Mouse (Mus musculus): Measurements from ENCODE around the gene Aqr.

Aqr gene

DNA sequence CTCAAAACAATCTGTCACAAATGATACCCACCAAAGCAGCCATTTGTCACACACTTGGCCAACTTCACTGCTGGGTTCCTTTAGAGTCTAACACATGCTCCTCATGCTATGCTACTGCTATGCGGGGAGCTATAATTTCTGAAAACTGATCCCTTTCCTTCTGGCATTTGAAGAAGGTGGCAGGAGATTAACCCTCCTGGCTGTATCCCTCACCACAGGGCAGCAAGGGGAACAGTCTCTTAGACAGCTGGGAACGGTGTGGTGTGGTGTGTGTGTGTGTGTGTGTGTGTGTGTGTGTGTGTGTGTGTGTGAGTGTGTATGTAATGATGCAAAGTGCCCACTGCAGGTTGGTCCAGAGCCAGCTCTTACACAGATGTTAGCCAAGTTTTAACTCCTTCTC is 51.0 kb downstream of the Aqr start:
- no peak for DNase-seq (ENCODE audit: low spot score)

DNA sequence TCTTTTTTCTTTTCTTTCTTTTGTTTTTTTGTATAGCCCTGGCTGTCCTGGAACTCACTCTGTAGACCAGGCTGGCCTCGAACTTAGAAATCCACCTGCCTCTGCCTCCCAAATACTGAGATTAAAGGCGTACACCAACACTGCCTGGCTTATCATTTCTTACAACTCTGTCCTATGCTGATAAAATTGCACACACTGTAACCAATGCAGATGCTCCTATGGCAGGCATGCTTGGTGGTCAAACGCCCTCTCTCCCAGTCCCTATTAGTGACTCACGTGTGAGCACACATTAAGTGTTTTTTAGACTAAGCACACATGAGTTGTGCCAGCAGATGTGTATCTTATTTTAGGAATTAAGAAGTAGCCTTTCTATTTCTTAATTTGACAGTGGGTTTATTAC is 53.5 kb downstream of the Aqr start:
- no peak for DNase-seq (ENCODE audit: low spot score)

DNA sequence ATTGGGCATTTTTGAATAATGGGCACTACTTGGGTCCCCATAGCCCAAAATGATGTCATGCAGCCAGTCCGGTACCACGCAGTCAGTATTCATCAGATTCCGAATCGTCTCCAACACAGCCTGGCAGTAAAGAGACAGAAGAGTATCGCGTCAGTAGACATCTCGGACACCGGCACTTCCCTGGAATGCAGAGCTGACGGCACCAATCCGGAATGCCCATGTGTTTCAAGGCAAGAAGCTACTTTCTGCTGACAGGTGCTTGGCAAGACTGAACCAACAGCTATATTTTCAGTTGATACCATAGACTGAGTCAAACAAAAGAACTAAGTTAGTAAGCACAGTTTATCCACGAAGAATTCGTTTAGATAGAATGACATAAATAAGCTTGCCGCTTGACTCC is 56.2 kb downstream of the Aqr start:
- no peak for DNase-seq (ENCODE audit: low spot score)

DNA sequence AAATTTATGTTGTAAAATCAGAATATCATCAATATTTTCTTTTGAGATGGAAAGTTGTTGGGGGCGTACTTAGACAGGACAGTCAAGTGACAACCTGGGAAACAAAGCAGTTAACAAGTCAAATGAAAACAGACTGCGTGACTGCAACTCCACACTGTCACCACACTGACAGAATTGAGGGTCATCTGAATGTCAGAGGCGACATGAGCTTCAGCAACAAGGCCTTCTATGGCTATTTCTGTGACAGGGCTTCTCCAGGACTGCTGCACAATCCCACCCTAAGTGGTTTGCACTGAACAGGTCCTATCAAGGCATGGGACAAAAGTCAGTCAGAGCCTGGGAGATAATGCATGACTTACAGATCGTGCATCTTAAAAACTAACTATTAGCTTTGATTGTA is 63.5 kb downstream of the Aqr start:
- DNase-seq (ENCODE audit: low spot score): no peak

DNA sequence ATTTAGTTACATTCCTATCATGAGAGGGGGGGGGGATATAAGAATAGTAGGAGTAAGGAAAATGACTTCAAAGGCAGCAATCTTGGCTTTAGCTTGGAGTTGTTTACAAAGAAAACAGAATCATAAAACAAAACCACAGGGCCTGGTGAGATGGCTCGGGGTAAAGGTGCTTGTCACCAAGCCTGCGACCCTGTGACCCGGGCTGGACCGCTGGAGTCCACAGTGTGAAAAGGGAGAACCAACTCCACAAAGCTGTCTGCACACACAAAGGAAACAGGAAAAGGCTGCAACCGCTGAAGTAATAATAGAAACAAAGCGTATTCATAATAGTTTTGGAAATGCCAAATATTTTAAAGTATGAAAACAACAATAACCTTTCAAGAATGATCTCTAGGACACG is 67.4 kb downstream of the Aqr start:
- no peak for DNase-seq (ENCODE audit: low spot score)

DNA sequence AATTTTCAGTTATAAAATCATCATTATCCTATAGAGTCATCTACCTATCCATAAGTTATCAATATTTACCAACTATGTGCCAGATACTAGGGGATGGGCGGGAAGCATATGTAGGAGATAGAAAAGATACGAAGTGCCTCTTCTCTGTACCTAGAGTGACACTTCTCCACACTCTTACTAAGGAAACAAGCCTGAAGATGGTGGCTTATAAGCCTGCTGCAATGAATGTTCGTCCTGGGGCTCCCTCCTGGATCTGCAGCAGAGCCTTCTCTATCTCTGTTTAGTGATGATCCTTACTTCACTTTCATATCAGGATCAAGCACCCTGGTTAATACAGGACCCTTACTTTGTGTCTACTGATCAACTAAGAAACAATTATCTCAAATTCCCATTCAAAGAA is 69.2 kb downstream of the Aqr start:
- DNase-seq (ENCODE audit: low spot score): no peak

DNA sequence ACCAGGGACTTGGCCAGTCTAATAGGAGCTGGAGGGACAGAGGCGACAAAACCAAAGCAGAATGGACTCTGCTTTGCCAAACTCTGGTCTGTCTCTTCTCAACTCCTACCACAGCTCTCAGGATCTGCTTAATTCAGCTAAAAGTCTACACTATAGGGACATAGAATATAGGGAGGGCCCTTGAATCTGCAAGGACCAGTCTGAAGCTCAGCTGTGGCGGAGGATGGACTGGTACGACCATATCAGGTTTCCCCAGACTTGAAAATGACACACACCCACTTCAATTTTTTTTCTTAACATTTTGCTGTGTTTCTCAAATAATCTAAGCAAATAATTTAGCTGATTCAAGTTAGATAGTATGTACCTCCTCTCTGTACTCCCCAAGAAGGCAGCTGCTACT is 69.6 kb downstream of the Aqr start:
- no peak for DNase-seq (ENCODE audit: low spot score)

DNA sequence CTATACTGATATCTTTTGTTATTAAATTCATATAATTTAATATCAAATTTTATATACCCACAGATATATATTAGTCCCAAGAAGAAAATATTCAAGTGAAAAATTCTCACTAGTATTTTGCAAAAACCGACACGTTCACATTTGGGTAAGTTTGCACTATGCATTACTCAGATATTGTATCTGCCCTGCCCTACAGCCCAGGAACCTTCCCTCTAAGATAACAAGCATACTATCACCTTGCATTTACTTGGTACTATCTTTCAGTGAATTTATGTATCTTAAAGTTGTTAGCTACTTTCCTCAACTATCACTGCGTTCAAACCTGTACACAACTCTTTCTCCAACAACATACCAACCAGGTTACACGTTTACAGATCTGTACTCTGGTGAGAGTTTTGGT is 71.3 kb downstream of the Aqr start:
- no peak for DNase-seq (ENCODE audit: low spot score)

DNA sequence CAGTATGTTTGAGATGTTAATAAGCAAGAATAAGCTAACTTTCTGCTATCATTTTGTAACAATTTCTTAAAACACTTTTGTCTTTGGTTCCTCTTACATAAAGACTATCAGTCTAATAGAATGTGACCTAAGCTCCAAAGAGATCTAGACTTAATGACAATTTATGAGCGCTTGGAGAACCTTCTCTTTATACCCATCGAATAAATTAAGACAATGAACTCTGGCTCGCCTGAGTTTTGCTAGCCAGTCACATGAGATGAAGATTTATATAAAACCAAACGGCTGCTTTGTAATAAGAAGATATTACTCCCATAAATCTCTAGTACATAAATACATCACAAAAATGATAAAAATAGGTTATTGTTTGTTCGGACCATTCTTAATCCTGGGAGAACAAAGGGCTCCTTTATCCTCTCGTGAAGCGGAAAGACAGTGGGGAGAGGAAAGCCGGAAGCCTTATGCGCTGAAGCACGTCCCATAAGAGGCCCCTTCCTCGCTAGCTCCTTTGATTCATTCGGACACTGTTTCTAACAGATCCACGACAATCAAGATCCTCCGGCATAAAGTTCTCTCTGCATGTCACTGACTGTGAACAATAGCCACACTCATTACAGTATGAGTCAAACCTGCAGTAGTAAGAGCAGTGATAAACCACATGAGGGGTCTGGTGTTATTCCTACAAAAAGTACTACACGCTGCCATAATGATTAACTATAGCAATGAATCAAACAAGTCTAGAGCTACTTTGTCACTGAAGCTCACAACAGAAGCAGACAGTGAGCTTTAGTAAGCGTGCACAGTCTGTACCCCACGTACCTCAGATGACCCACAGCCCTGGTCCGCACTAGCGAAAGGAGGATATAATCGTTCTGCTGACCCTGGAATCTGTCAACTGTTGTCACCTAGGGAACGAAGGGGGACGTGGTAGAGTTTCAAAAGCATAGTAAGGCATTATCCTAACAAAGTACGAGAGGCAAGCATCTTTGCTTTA is 79.2 kb downstream of the Aqr start:
- DNase-seq (ENCODE audit: low spot score): no peak

DNA sequence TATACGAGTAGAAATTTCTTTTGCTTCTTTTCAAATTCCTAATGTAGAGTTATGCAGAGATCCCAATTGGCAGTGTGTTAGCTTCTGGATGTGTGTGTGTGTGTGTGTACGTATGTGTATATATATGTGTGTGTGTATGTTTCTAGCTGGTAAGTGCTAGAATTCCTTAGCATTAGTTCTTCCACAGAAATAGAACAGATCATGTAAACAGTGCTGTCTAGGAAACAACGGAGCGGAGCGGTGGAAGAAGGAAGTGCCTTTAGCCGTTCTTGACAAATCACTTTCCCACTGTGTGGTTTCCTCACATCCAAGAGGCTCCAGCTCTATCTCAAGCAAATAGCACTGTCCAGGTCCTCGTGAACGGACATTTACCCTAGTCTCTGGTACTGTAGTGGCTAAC is 80.4 kb downstream of the Aqr start:
- no peak for DNase-seq (ENCODE audit: low spot score)

DNA sequence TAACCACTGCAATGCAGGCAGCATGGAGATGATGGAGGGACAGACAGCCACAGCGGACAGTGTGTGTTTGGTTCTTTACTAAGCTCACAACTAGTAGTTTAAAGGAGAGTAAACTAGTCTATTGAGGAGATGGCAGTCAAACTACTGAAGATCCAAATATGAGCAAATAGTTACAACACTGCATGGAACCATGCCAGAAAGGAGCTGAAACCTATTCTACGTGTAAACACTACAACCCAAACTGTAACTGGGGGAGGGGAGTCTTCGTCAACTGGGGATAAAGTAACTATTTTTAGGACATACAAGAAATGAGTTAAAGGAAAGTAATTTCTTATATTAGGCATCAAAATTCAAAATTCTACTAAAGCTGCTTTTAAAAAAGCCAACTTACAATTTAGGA is 84.4 kb downstream of the Aqr start:
- no peak for DNase-seq (ENCODE audit: low spot score)

DNA sequence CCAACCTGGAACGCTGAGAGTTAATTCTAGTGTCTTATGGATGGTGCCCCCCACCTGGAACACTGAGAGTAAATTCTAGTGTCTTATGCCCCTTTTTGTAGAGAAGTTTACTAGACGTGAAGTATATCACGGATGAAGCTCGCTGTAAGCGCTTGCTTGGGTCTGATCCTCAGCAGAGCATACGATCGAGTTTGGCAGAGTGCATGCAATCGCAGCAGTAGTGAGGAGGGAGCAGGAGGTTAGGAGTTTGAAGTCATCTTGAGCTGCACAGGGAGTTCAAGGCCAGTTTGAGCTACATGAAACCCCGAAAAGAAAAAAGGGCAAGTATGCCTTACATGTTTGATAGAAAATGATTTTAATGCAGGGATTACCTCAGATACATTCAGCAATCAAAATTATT is 86.0 kb downstream of the Aqr start:
- DNase-seq (ENCODE audit: low spot score): no peak

DNA sequence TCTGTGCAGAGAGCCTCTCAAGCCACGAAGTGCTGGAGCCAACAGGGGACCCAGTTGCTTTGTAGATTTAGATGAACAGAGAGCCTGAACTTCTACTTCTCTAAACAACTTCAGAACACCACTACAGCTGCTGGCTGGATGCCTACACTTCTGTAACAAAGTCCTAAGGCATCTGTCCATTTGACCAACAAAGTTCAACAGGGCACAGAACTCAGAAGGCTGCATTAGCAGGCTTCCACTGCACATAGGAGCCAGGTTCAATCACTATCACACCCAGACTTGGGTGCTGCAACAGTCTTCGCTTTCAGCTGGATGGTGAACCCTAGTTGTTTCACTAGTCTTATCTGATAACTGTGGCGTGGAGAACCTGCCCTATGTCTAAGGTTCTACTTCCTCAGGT is 87.0 kb downstream of the Aqr start:
- no peak for DNase-seq (ENCODE audit: low spot score)

DNA sequence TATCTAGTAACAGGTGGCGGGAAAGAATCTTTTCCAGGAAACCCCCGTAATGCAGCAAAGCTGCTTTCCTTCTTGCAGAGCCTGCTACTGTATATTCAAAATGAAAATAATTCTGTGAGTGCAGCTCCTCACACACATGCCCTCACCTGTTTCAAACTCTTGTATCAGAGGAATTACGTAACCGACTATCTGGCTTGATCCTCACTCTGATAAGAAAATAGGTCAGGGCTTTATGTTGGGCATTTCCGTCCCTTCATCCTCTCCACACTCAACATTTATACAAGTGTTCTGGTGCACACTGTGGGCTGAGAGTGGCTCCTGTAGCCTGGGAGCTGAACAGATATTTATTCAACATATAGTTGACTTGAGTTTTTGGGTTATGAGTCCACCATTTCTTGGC is 87.7 kb downstream of the Aqr start:
- no peak for DNase-seq (ENCODE audit: low spot score)

DNA sequence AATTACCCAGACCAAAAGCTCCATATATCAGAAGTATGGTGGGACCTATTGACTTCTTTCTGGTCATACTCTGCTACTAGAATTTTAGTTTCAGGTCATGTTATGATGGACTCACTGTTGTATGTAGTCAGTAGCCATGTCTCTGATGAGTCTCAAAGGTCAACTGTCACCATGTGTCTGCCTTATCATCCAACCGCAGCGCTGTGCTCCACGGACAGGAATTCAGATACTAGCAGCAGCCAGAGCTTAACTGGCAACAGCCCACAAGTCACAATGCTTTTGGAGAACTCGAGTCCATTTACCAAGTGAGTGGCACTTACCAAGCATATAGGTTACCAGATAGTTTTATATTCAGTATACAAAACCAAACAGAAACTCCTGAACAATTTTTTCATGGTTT is 89.2 kb downstream of the Aqr start:
- no peak for DNase-seq (ENCODE audit: low spot score)

DNA sequence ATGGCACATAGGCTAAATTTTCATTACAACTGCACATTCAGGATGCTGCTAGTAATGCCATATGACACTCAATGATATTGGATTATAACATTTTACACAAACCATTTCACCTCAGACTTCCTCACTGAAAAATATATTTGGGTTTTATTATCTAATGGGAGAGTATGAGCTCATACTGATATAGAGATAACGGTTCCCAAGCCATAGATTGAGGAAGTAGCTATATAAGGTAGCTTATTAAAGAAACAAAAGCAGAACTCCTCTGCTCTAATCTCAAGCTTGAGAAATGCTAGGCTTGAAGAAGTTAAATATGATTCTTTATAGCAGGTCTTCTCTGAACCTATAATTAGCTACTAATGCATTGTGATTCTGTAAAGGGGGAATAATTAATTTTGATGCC is 90.3 kb downstream of the Aqr start:
- DNase-seq (ENCODE audit: low spot score): no peak

DNA sequence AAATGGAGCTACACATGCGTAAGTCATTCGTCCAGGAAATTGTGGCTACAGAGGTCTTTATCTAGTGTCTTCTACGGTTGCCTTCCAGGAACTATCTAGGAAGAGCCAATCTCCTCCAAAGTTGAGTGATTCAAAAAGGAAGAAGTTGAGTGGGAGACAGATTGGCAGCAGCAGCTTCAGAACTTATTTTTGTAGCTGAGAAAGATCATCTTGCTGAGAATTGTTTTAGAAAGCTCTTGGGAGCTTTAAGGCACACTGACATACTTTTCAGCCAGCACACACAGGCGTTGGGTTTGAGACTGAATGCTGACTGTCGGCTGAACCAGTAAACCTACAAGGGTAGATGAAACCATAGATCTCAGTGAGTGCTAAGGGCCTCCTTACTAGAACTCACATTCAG is 91.5 kb downstream of the Aqr start:
- DNase-seq (ENCODE audit: low spot score): no peak

DNA sequence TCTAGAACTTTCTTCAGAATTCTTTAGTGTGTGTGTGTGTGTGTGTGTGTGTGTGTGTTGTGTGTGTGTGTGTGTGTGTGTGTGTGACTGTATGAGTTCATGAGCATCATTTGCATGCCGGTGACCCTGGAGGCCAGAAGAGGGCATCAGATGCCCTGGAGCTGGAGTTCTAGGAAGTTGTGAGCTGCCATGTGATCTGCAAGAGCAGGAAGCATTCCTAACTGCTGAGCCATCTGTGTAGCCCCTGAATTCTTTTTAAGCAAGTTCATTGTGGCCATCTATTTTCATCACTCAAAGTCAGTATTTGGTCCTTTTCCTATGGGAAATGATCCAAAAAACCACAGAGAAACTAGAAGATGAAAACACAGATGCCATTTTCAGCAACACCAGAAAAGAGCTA is 92.1 kb downstream of the Aqr start:
- no peak for DNase-seq (ENCODE audit: low spot score)

DNA sequence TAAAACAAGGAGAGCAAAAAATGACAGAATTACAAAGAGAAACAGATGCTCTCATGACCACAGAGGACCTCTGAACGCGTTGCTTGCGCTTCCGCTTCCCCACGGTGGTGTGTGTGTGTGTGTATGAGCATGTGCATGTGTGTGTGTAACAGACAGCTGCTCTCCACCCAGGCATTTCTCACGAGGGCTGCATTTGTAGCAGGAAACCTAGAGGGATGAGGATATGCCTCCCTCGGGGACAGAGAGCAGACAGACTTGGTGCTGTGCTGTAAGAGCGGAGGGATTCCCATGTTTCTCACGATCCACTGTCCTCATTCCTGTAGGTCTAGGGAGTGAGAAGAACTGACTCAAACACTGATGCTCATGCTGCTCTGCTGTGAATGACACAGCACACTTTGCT is 93.2 kb downstream of the Aqr start:
- DNase-seq (ENCODE audit: low spot score): no peak

DNA sequence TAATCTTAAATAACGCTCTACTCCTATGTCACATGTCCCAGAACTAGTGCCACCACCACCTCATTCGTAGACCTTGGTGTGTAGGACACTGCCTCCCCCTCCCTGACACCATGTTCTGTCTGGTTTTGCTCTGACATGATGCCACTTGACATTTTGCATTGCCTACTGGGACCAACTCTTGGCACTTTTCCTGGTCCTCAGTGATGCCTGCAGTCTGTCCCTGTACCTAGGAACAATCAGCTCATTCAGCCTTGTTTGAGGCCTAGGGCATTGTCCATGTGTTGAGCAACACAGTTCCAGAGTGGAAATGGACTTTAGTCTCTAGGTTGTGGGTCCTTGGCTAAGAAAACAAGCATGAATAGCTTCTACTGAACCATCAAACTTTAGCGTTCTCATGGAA is 97.0 kb downstream of the Aqr start:
- DNase-seq (ENCODE audit: low spot score): no peak

DNA sequence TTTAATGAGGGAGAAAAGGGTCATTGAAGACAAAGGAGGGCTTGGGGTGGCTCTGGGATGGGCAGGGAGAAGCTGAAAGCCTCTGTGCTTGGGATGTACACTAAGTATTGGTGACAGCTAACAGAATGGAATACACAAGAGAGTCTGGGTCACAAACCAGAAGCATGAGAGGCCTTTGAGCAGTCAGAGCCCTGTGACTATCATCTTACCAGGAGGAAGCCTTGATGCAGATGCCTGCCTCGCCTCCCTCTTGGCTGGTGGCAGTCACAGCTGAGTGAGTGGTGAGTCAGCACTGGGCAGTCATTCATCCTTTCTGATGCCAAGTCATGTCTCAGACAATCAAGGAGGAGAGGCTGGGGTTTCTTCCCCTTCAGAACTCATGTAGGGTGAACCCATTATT is 99.6 kb downstream of the Aqr start:
- DNase-seq (ENCODE audit: low spot score): no peak

DNA sequence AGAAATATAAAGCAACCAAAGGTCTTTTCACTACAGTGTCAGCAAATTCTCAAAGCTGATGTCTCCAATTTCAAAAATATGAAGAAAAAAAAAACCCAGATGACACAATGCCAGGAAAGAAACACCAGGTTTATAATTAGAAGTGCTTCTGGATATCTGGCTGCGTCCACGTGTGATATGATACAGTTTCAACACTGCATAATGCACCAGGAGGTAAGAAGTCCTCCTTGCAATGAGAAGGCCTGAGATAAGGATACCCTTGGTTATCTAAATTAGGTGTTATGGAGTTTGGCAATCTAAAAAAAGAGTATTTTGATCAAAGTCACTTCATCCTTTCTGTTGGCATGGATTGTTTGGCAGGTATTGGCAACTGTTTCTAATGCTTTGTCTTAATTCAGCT is 114.9 kb downstream of the Aqr start:
- no peak for DNase-seq (ENCODE audit: low spot score)

DNA sequence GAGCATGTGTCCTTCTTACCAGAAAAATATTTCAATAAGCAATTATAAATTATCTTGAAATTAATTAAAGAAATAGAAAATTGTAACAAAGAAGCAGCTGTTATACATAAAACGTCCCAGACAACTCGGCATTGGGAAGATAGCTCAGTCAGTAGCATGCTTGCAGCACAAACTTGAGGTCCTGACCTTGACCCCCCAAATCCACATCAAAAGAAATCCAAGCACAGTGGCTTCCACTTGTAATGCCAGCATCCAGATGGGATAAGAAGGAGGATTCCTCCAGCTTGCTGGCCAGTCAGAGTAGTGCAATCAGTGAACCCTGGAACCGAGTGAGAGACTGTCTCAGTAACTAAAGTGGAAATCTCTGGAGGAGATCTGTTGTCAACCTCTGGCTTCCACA is 120.6 kb downstream of the Aqr start:
- no peak for DNase-seq (ENCODE audit: low spot score)

DNA sequence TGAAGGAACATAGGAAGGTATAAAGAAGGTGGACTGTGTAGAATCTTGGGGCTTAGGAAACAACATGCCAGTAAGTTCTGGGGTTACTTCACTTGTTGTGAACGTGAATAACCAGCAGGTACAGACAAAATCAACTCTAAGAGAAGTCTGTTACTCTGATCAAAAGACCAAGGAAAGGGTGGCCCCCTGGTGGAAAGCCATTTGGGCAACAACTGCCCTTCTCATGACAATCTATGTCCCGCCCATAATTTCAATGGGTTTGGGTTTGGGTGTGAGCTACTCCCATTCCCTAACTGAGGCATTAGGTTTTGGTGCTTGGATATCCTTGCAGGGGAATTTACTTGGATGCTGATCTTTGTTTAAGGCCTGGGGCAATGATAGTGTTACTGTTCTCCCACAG is 122.8 kb downstream of the Aqr start:
- no peak for DNase-seq (ENCODE audit: low spot score)

Data from testis, postnatal 10 days (tissue).